Mouse (Mus musculus): ENCODE data around the gene Cabp7. TPM values are rescaled to one million over a fixed set of nuclear protein-coding genes. Genes with fewer than 3 reads are reported as not detected.

Gene Cabp7
- total and polyA plus RNA-seq, 3 experiments, result 0.51 TPM; not detected in 2

DNA sequence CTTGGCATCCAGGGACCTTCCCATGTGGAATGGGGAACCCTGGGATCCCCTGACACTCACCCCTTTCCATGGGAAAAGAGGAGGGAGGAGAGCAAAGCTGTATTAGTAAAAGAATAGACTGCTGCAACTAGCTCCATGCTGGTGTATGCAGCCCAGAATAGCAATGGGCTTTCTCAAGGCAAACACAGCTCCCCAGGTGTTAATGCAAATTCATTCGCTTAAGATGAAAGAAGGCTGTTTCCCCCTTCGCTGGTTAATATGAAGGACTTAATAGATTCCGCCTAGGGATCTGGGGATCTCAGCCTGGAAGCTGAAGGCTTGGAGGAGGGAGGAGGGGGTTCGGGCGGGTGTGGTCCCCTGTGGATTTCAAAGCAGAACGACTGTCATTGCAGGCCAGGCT lies 15.4 kb upstream of the Cabp7 start:
- peaks cover 17 to 63% of the 10 kb centered on the region in 2 experiments for H3K4me1 ChIP-seq (ENCODE audit: control insufficient read depth in 1 of 2, insufficient read depth in 2 of 2)
- H3K4me3 ChIP-seq (replicated peaks in 1 of 3; ENCODE audit: low read depth in 2 of 3, low read length in 2 of 3, poor library complexity in 1 of 3), result no peak overlapping the region
- no peak overlapping the region for H3K9ac ChIP-seq (ENCODE audit: insufficient read depth, low read depth)
- TF ChIP-seq MEF2A (IDR thresholded peaks at IDR 0.05; ENCODE audit: borderline replicate concordance, low read depth, low read length) (peak; percentile 61; the same call in 1 of the 2 replicates), UBTF (IDR thresholded peaks at IDR 0.05; ENCODE audit: low read depth, low read length) (0 out of 2 replicates have a peak, but pooled peaks have one; percentile 39), SIN3A (IDR thresholded peaks at IDR 0.05; ENCODE audit: low read length) (0 out of 2 replicates have a peak, but pooled peaks have one; percentile 53), ETS1 (conservative IDR thresholded peaks at IDR 0.05; ENCODE audit: low read depth, low read length) (peak; percentile 25; the same call in 1 of the 2 replicates), RAD21 (IDR thresholded peaks at IDR 0.05; ENCODE audit: low read depth, low read length) (no peak), PAX5 (IDR thresholded peaks at IDR 0.05; ENCODE audit: low read length) (no peak)
- no peaks in the 10 kb centered on the region for H3K9me3 ChIP-seq (replicated peaks; ENCODE audit: low read length)
- H3K27ac ChIP-seq (ENCODE audit: insufficient read depth, low read depth), result no peak overlapping the region
- dilution Hi-C loops (cut with MboI; ENCODE audit: extremely low pct_ligation_motif_present, extremely low pct_unique_long_range_greater_than_20kb, low sequenced_read_pairs) (no loop called here), in situ Hi-C loops (cut with MboI; ENCODE audit: low pct_ligation_motif_present, low pct_unique_long_range_greater_than_20kb, low sequenced_read_pairs) (no loop called here)
- H3K4me2 ChIP-seq (ENCODE audit: insufficient read depth, low read depth, poor library complexity, severe bottlenecking), result no peak overlapping the region; the same call in 1 of the 2 replicates
- peak; percentile 56 for DNase-seq (ENCODE audit: extremely low read depth)
- peaks cover 8 to 24% of the 10 kb centered on the region in 2 experiments for H3K36me3 ChIP-seq (replicated peaks in 1 of 2; ENCODE audit: control insufficient read depth in 1 of 2, insufficient read depth in 1 of 2, low read length in 1 of 2)
- no peaks in the 10 kb centered on the region for H3K27me3 ChIP-seq (replicated peaks)
- no peaks in the 10 kb centered on the region for H3K79me2 ChIP-seq (replicated peaks; ENCODE audit: control insufficient read depth, extremely low read depth, insufficient read depth, poor library complexity, severe bottlenecking)

DNA sequence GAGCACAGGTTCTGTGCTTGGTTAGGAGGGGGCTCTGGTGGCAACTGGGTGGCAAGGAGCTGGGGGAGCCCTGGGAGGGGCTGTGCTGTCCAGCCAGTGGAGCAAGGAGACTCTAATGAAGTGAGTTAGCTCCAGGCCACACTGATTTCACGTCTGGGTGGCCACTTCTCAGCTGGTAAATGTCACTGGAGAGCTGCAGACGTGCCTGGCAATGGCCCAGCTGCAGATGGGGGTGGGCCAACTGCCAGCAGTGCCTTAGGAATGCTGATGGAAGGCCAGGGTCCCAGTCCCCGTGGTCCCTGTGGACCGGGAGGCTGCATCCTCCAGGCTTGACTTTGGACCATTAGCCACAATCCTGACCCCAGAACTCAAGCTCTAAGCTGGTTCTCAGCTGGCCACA lies 13.9 kb upstream of the Cabp7 start:
- Histone ChIP-seq H3K4me3 (replicated peaks in 1 of 3; ENCODE audit: low read depth in 2 of 3, low read length in 2 of 3, poor library complexity in 1 of 3) (no peak overlapping the region), H3K9me3 (replicated peaks; ENCODE audit: low read length) (no peaks in the 10 kb centered on the region), H3K9ac (ENCODE audit: insufficient read depth, low read depth) (no peak overlapping the region), H3K27me3 (replicated peaks) (no peaks in the 10 kb centered on the region), H3K79me2 (replicated peaks; ENCODE audit: control insufficient read depth, extremely low read depth, insufficient read depth, poor library complexity, severe bottlenecking) (no peaks in the 10 kb centered on the region), H3K27ac (ENCODE audit: insufficient read depth, low read depth) (no peak overlapping the region), H3K36me3 (replicated peaks in 1 of 2; ENCODE audit: control insufficient read depth in 1 of 2, insufficient read depth in 1 of 2, low read length in 1 of 2) (peaks cover 5 to 13% of the 10 kb centered on the region in 2 experiments), H3K4me2 (ENCODE audit: insufficient read depth, low read depth, poor library complexity, severe bottlenecking) (no peak overlapping the region), H3K4me1 (ENCODE audit: control insufficient read depth in 1 of 2, insufficient read depth in 2 of 2) (peaks cover 19 to 76% of the 10 kb centered on the region in 2 experiments)
- dilution Hi-C loops (cut with MboI; ENCODE audit: extremely low pct_ligation_motif_present, extremely low pct_unique_long_range_greater_than_20kb, low sequenced_read_pairs), result no loop called here
- in situ Hi-C loops (cut with MboI; ENCODE audit: low pct_ligation_motif_present, low pct_unique_long_range_greater_than_20kb, low sequenced_read_pairs), result no loop called here
- TF ChIP-seq GABPA (IDR thresholded peaks at IDR 0.05; ENCODE audit: insufficient replicate concordance, low read depth, low read length) (no peak), PAX5 (IDR thresholded peaks at IDR 0.05; ENCODE audit: low read length) (no peak), TBP (conservative IDR thresholded peaks at IDR 0.05; ENCODE audit: low read depth, low read length) (no peak), MEF2A (IDR thresholded peaks at IDR 0.05; ENCODE audit: borderline replicate concordance, low read depth, low read length) (no peak)
- DNase-seq (ENCODE audit: extremely low read depth), result no peak

DNA sequence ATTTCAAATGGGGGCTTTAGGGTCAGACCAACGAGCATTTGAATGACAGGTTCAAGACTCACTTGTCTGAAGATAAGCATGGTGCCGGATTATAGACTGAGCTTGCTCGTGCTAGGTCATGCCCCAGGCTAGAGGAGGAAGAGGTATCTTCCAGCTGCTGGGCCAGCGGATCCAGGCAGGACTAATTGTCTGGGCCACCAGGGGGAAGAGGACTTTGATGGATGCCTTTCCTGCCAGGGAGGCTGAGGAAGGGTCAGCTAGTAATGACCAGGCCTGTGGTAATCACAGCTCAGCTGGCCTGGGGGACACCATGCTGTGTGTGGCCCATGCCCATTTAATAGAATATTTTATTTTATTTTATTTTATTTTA lies 11.2 kb upstream of the Cabp7 start:
- H3K27ac ChIP-seq (ENCODE audit: insufficient read depth, low read depth), result no peak overlapping the region
- no peaks in the 10 kb centered on the region for H3K79me2 ChIP-seq (replicated peaks; ENCODE audit: control insufficient read depth, extremely low read depth, insufficient read depth, poor library complexity, severe bottlenecking)
- H3K4me3 ChIP-seq (replicated peaks in 1 of 3; ENCODE audit: low read depth in 2 of 3, low read length in 2 of 3, poor library complexity in 1 of 3), result no peak overlapping the region
- H3K36me3 ChIP-seq (replicated peaks in 1 of 2; ENCODE audit: control insufficient read depth in 1 of 2, insufficient read depth in 1 of 2, low read length in 1 of 2), result peaks cover 0 to 1% of the 10 kb centered on the region in 2 experiments
- peaks cover 8% of the 10 kb centered on the region for H3K9me3 ChIP-seq (replicated peaks; ENCODE audit: low read length)
- H3K27me3 ChIP-seq (replicated peaks), result no peaks in the 10 kb centered on the region
- in situ Hi-C loops (cut with MboI; ENCODE audit: low pct_ligation_motif_present, low pct_unique_long_range_greater_than_20kb, low sequenced_read_pairs) (no loop called here), dilution Hi-C loops (cut with MboI; ENCODE audit: extremely low pct_ligation_motif_present, extremely low pct_unique_long_range_greater_than_20kb, low sequenced_read_pairs) (no loop called here)
- H3K4me1 ChIP-seq (ENCODE audit: control insufficient read depth in 1 of 2, insufficient read depth in 2 of 2), result peaks cover 14 to 58% of the 10 kb centered on the region in 2 experiments
- no peak for TF ChIP-seq USF2 (conservative IDR thresholded peaks at IDR 0.05; ENCODE audit: low read depth, low read length)
- TF ChIP-seq RCOR1 (conservative IDR thresholded peaks at IDR 0.05; ENCODE audit: low read depth, low read length), result no peak
- no peak for TF ChIP-seq MEF2A (IDR thresholded peaks at IDR 0.05; ENCODE audit: borderline replicate concordance, low read depth, low read length)
- TF ChIP-seq CHD2 (IDR thresholded peaks at IDR 0.05; ENCODE audit: low read length), result no peak
- no peak for TF ChIP-seq HCFC1 (IDR thresholded peaks at IDR 0.05; ENCODE audit: low read depth, low read length)
- no peak for TF ChIP-seq NRF1 (IDR thresholded peaks at IDR 0.05; ENCODE audit: low read depth, low read length)
- TF ChIP-seq IRF4 (IDR thresholded peaks at IDR 0.05; ENCODE audit: low read depth, low read length), result no peak
- TF ChIP-seq ZMIZ1 (IDR thresholded peaks at IDR 0.05; ENCODE audit: low read depth, low read length), result no peak
- TF ChIP-seq MAX (IDR thresholded peaks at IDR 0.05; ENCODE audit: low read length), result no peak
- TF ChIP-seq EP300 (IDR thresholded peaks at IDR 0.05; ENCODE audit: low read length), result no peak
- TF ChIP-seq JUN (IDR thresholded peaks at IDR 0.05; ENCODE audit: insufficient read depth, low read depth, low read length), result no peak
- TF ChIP-seq CHD1 (IDR thresholded peaks at IDR 0.05; ENCODE audit: low read depth, low read length), result no peak
- no peak for TF ChIP-seq UBTF (IDR thresholded peaks at IDR 0.05; ENCODE audit: low read depth, low read length)
- TF ChIP-seq POLR2AphosphoS2 (IDR thresholded peaks at IDR 0.05; ENCODE audit: low read depth, low read length), result no peak
- TF ChIP-seq SMC3 (IDR thresholded peaks at IDR 0.05; ENCODE audit: low read depth, low read length), result no peak
- TF ChIP-seq MAZ (IDR thresholded peaks at IDR 0.05; ENCODE audit: low read depth, low read length), result no peak
- TF ChIP-seq JUND (conservative IDR thresholded peaks at IDR 0.05; ENCODE audit: low read depth, low read length), result no peak
- no peak for TF ChIP-seq KAT2A (IDR thresholded peaks at IDR 0.05; ENCODE audit: insufficient replicate concordance, low read length)
- no peak for TF ChIP-seq GABPA (IDR thresholded peaks at IDR 0.05; ENCODE audit: insufficient replicate concordance, low read depth, low read length)
- TF ChIP-seq BHLHE40 (IDR thresholded peaks at IDR 0.05; ENCODE audit: low read depth, low read length), result no peak
- no peak overlapping the region for H3K4me2 ChIP-seq (ENCODE audit: insufficient read depth, low read depth, poor library complexity, severe bottlenecking)
- DNase-seq (ENCODE audit: extremely low read depth), result no peak
- no peak overlapping the region for H3K9ac ChIP-seq (ENCODE audit: insufficient read depth, low read depth)
